26 mouse cellular contexts compared by ENCODE assay signal in genomic region chr2:109974807-109975206, GRCm38 (mm10). TPM values are rescaled to one million over a fixed set of nuclear protein-coding genes. Genes with fewer than 3 reads are reported as not detected.
DNase-seq lines count a peak whose midpoint lies in the region; ATAC-seq and TF ChIP-seq lines count a peak whose summit lies in the region.
"Had no signal": no experiment of that assay in that cellular context is flagged by ENCODE, and none has a peak within 500 bp of the region (broad histone marks: within the 10 kb centered on the region; RNA-seq: fewer than 3 reads in every experiment).

No protein-coding gene starts in this region.

- H3K9ac ChIP-seq in heart, postnatal 0 days (replicated peaks; ENCODE audit: low read depth, low read length), result no peak overlapping the region
- no peak overlapping the region for H3K9ac ChIP-seq in heart, embryonic 12.5 days
- H3K9ac ChIP-seq: embryonic facial prominence, embryonic 12.5 days; embryonic facial prominence, embryonic 15.5 days; forebrain, embryonic 15.5 days; heart, embryonic 15.5 days; hindbrain, embryonic 13.5 days; intestine, embryonic 15.5 days had no signal

- H3K4me3 ChIP-seq in gastrocnemius, adult 2 months, result 0 out of 2 replicates have a peak overlapping the region, but pooled peaks have one; percentile 13
- no peak overlapping the region for H3K4me3 ChIP-seq in heart, postnatal 0 days (ENCODE audit: low read depth, low read length)
- H3K4me3 ChIP-seq in heart, embryonic 12.5 days, result no peak overlapping the region
- H3K4me3 ChIP-seq: embryonic facial prominence, embryonic 12.5 days; embryonic facial prominence, embryonic 15.5 days; forebrain, embryonic 15.5 days; heart, embryonic 15.5 days; hindbrain, embryonic 10.5 days; hindbrain, embryonic 13.5 days; intestine, embryonic 15.5 days had no signal

- H3K4me2 ChIP-seq in heart, postnatal 0 days (ENCODE audit: low read depth, low read length), result no peak overlapping the region
- no peak overlapping the region for H3K4me2 ChIP-seq in heart, embryonic 12.5 days
- H3K4me2 ChIP-seq: embryonic facial prominence, embryonic 12.5 days; embryonic facial prominence, embryonic 15.5 days; forebrain, embryonic 15.5 days; heart, embryonic 15.5 days; hindbrain, embryonic 13.5 days; intestine, embryonic 15.5 days had no signal

- TF ChIP-seq EP300 in heart, postnatal 0 days (IDR thresholded peaks at IDR 0.05; ENCODE audit: low read depth), result no peak

- H3K27ac ChIP-seq in gastrocnemius, adult 2 months, result peak overlapping the region; percentile 55
- peak overlapping the region; percentile 52; the same call in 1 of the 2 replicates for H3K27ac ChIP-seq in heart, postnatal 0 days (ENCODE audit: low read depth)
- H3K27ac ChIP-seq in heart, embryonic 12.5 days (ENCODE audit: poor library complexity, severe bottlenecking), result no peak overlapping the region
- H3K27ac ChIP-seq: embryonic facial prominence, embryonic 12.5 days; embryonic facial prominence, embryonic 15.5 days; forebrain, embryonic 15.5 days; heart, embryonic 15.5 days; hindbrain, embryonic 10.5 days; hindbrain, embryonic 13.5 days; intestine, embryonic 15.5 days had no signal

- H3K36me3 ChIP-seq in heart, postnatal 0 days (replicated peaks; ENCODE audit: control insufficient read depth, insufficient read depth, low read length), result 0 out of 2 replicates have a peak, but pooled peaks cover 3% of the 10 kb centered on the region
- H3K36me3 ChIP-seq in heart, embryonic 12.5 days, result peaks cover 5% of the 10 kb centered on the region
- H3K36me3 ChIP-seq: forebrain, embryonic 15.5 days; heart, embryonic 15.5 days; intestine, embryonic 15.5 days had no signal

- intact Hi-C loops in gastrocnemius, adult 2 months (cut with DNase I), result loop anchor here (5.0 kb wide), 1 partner anchor 58 kb away; the partner anchor contains the start of gene Lgr4
- intact Hi-C loops in gastrocnemius, postnatal 14 days (cut with DNase I; ENCODE audit: low total_unique reads), result no loop called here

- peaks cover 35% of the 10 kb centered on the region for H3K4me1 ChIP-seq in heart, postnatal 0 days (ENCODE audit: control insufficient read depth, insufficient read depth)
- H3K4me1 ChIP-seq in heart, embryonic 12.5 days (replicated peaks), result peaks cover 25% of the 10 kb centered on the region
- H3K4me1 ChIP-seq: forebrain, embryonic 15.5 days had no signal

- H3K27me3 ChIP-seq in heart, postnatal 0 days (ENCODE audit: control insufficient read depth, insufficient read depth, low read length), result no peaks in the 10 kb centered on the region
- H3K27me3 ChIP-seq in heart, embryonic 12.5 days (replicated peaks), result no peaks in the 10 kb centered on the region
- H3K27me3 ChIP-seq: CH12.LX; embryonic facial prominence, embryonic 12.5 days; embryonic facial prominence, embryonic 15.5 days; heart, embryonic 15.5 days; hindbrain, embryonic 13.5 days; intestine, embryonic 15.5 days had no signal

- TF ChIP-seq CTCF in gastrocnemius, adult 2 months (IDR thresholded peaks at IDR 0.05), result no peak
- TF ChIP-seq CTCF in heart, postnatal 0 days (IDR thresholded peaks at IDR 0.05; ENCODE audit: low read depth), result no peak

- no peak for ATAC-seq in heart, postnatal 0 days (ENCODE audit: insufficient read depth, low read depth)
- ATAC-seq in heart, embryonic 12.5 days (ENCODE audit: insufficient number of reproducible peaks, low FRiP score), result no peak
- ATAC-seq: forebrain, embryonic 15.5 days; hindbrain, embryonic 16.5 days; intestine, embryonic 15.5 days had no signal

- WGBS in heart, postnatal 0 days, result 38% methylated on average over 7 of the region's 7 CpGs
- 81% methylated on average over 7 of the region's 7 CpGs for WGBS in heart, embryonic 12.5 days

- no peaks in the 10 kb centered on the region for H3K9me3 ChIP-seq in heart, postnatal 0 days (replicated peaks; ENCODE audit: control insufficient read depth, low read length)
- no peaks in the 10 kb centered on the region for H3K9me3 ChIP-seq in heart, embryonic 12.5 days (replicated peaks)
- H3K9me3 ChIP-seq: embryonic facial prominence, embryonic 12.5 days; embryonic facial prominence, embryonic 15.5 days; forebrain, embryonic 15.5 days; G1E; heart, embryonic 15.5 days; hindbrain, embryonic 10.5 days; hindbrain, embryonic 13.5 days; intestine, embryonic 15.5 days had no signal

- no peak for DNase-seq in gastrocnemius, adult 2 months
- DNase-seq in gastrocnemius, postnatal 14 days, result no peak
- no peak for DNase-seq in heart, postnatal 0 days (ENCODE audit: low spot score)
- peak; percentile 25 for DNase-seq in NIH3T3 (ENCODE audit: low read depth)
- DNase-seq in layer of hippocampus, adult 11-12 months (ENCODE audit: low spot score), result no peak
- DNase-seq: adrenal gland, adult 2 months; adrenal gland, postnatal 14 days; B cell, adult 2 months; cerebellum, adult 11 months; cerebellum, adult 2 months; cerebellum, adult 9-11 months; cerebellum, postnatal 25 days; gastrocnemius, postnatal 36 days; kidney, adult 11 months; kidney, adult 8-10 months had no signal

RNA-seq across cellular contexts. Expression of gene Ccdc34, which starts 42.8 kb away (rescaled TPM):
- total RNA-seq in gastrocnemius, adult 2 months (2021), result 1 to 10 TPM; 2.5 to 3.2 TPM
- total RNA-seq in gastrocnemius, postnatal 14 days (2021), result 1 to 10 TPM; 5.8 to 6.5 TPM
- total RNA-seq in heart, postnatal 0 days (2014; rRNA removed; ENCODE audit: low replicate concordance), result 6.9 and 7.8 TPM in 2 replicates
- 16.5 and 17.1 TPM in 2 replicates for polyA plus RNA-seq in heart, postnatal 0 days (2015; fragmentation: Nextera tagmentation; extraction: Ambion mirVana)
- polyA plus RNA-seq in heart, embryonic 12.5 days (2016; fragmentation: Nextera tagmentation; extraction: Ambion mirVana), result 28.7 and 32.3 TPM in 2 replicates

RNA-seq across cellular contexts. Expression of gene Lgr4, which starts 57.4 kb away (rescaled TPM):
- 10 to 100 TPM; 28.9 to 30.4 TPM for total RNA-seq in gastrocnemius, adult 2 months (2021)
- total RNA-seq in gastrocnemius, postnatal 14 days (2021), result 10 to 100 TPM; 17.3 to 18.8 TPM
- total RNA-seq in heart, postnatal 0 days (2014; rRNA removed; ENCODE audit: low replicate concordance), result 49.7 and 61.2 TPM in 2 replicates
- 10.2 and 10.9 TPM in 2 replicates for polyA plus RNA-seq in heart, postnatal 0 days (2015; fragmentation: Nextera tagmentation; extraction: Ambion mirVana)
- polyA plus RNA-seq in heart, embryonic 12.5 days (2016; fragmentation: Nextera tagmentation; extraction: Ambion mirVana), result 15.1 and 17.8 TPM in 2 replicates
